Mouse (Mus musculus) cortical plate, adult 2 months (tissue): ENCODE measurements around the gene F12.
A peak's percentile ranks its signal among the peaks of the same experiment; 100 is the strongest.

Source experiments
- CTCF ChIP-seq: fragments of 200-500 bp; IDR thresholded peaks from 2 replicates; pipeline ENCODE4 v1.5.1; 2011; ENCODE audit warnings: mild to moderate bottlenecking, control low read depth, low read length; ENCODE audit not compliant: insufficient read depth; ENCODE audit errors: extremely low read depth
- POLR2A ChIP-seq: fragments of 200-500 bp; IDR thresholded peaks from 2 replicates; pipeline ENCODE4 v1.6.1; 2011; ENCODE audit warnings: mild to moderate bottlenecking, low read length, control low read depth; ENCODE audit not compliant: insufficient read depth; ENCODE audit errors: extremely low read depth

GRCm38 (mm10) chr13:55471156-55471818, 44.7 kb upstream of the F12 start:
- TF ChIP-seq CTCF: peak; percentile 44
- no peak for TF ChIP-seq POLR2A
